Mouse (Mus musculus) heart, postnatal 0 days (tissue): ENCODE results near the gene Gm49358. TPM values are rescaled to one million over a fixed set of nuclear protein-coding genes. Genes with fewer than 3 reads are reported as not detected.

ENCODE experiments used
- ATAC-seq: fragments of 200-750 bp; cut with Nextera tagmentation; 2 replicates; pipeline ENCODE4 v1.8.0; 2017; ENCODE audit warnings: low read depth, moderate number of reproducible peaks, moderate library complexity; ENCODE audit not compliant: insufficient read depth
- DNase-seq: peaks from one replicate; pipeline ENCODE4 v3.0.0-alpha.2; 2016; ENCODE audit warnings: low spot score
- H3K27ac ChIP-seq: fragments of 300-500 bp; sonication (generic); 2 replicates; pipeline ENCODE4 v1.5.1; 2014; ENCODE audit warnings: low read depth, mild to moderate bottlenecking
- H3K27me3 ChIP-seq: fragments of 300-500 bp; sonication (generic); 2 replicates; pipeline ENCODE4 v1.6.1; 2014; ENCODE audit warnings: low read length, mixed read lengths; ENCODE audit not compliant: control insufficient read depth, insufficient read depth
- H3K36me3 ChIP-seq: fragments of 300-500 bp; sonication (generic); replicated peaks from 2 replicates; pipeline ENCODE4 v1.6.1; 2014; ENCODE audit warnings: low read length, mixed read lengths; ENCODE audit not compliant: control insufficient read depth, insufficient read depth
- H3K4me1 ChIP-seq: fragments of 300-500 bp; sonication (generic); 2 replicates; pipeline ENCODE4 v1.6.1; 2014; ENCODE audit warnings: antibody characterized with exemption; ENCODE audit not compliant: control insufficient read depth, insufficient read depth
- H3K4me2 ChIP-seq: fragments of 300-500 bp; sonication (generic); 2 replicates; pipeline ENCODE4 v1.6.1; 2014; ENCODE audit warnings: low read depth, mild to moderate bottlenecking, low read length, moderate library complexity
- H3K4me3 ChIP-seq: fragments of 300-500 bp; sonication (generic); 2 replicates; pipeline ENCODE4 v1.5.1; 2014; ENCODE audit warnings: low read depth, low read length
- H3K9ac ChIP-seq: fragments of 300-500 bp; sonication (generic); replicated peaks from 2 replicates; pipeline ENCODE4 v1.6.1; 2014; ENCODE audit warnings: low read depth, low read length, mixed read lengths
- H3K9me3 ChIP-seq: fragments of 300-500 bp; sonication (generic); replicated peaks from 2 replicates; pipeline ENCODE4 v1.6.1; 2016; ENCODE audit warnings: low read length; ENCODE audit not compliant: control insufficient read depth
- CTCF ChIP-seq: IDR thresholded peaks from 2 replicates; pipeline ENCODE4 v1.5.1; 2016; ENCODE audit warnings: antibody characterized with exemption, control low read depth, low read depth
- EP300 ChIP-seq: IDR thresholded peaks from 2 replicates; pipeline ENCODE4 v1.6.1; 2016; ENCODE audit warnings: antibody characterized with exemption, low read depth
- WGBS: fragments of 180-500 bp; shearing (Covaris S2); extraction: QIAGEN DNeasy Blood & Tissue Kit; methylation state at CpG from one replicate; pipeline ENCODE4 v1.1.7; 2014; 5-methylcytosine and 5-hydroxymethylcytosine counted together
- polyA plus RNA-seq: library from polyadenylated mRNA; unstranded; fragments of >200 nt; fragmentation: Nextera tagmentation; extraction: Ambion mirVana; gene quantifications from 2 replicates; pipeline ENCODE4 v1.2.1, GENCODE M21; 2015
- total RNA-seq: library from RNA; depleted of rRNA; stranded (reverse); fragments of >200 nt; gene quantifications from 2 replicates; pipeline ENCODE4 v1.2.3, GENCODE M21; 2014; ENCODE audit warnings: low replicate concordance

The Gm49358 gene
- total and polyA plus RNA-seq, 2 experiments from 2014 or later = 36.1 TPM; not detected in 1

DNA sequence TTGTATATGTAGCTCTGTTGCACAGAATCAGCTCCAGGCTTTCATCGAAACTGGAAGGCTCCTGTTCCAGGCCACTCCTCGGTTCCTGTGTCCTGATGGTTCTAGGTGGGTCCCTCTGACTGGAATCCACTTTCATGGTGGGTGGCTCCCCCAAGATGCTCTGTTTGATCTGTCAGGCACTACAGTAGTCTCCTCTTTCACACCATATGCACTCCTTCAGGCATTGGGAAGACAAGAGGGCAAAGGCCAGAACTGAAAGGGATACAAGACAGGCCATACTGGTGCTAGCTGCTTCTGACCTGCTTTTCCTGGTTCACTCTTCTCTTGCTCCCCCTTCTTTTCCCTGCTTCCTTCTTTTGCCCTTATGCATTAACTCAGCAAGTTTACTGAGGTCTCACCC, 20.9 kb upstream of the Gm49358 start:
- no peak for ATAC-seq
- H3K9ac ChIP-seq = no peak overlapping the region
- no peak overlapping the region for H3K27ac ChIP-seq
- no peak overlapping the region for H3K4me2 ChIP-seq
- H3K36me3 ChIP-seq = no peaks in the 10 kb centered on the region
- no peaks in the 10 kb centered on the region for H3K27me3 ChIP-seq
- DNase-seq = no peak
- no peak overlapping the region for H3K4me3 ChIP-seq
- 82% methylated on average over 2 of the region's 2 CpGs for WGBS
- TF ChIP-seq EP300 = no peak
- TF ChIP-seq CTCF = no peak
- no peaks in the 10 kb centered on the region for H3K4me1 ChIP-seq
- H3K9me3 ChIP-seq = no peaks in the 10 kb centered on the region

- DNase-seq (no peak), ATAC-seq (no peak)
- Histone ChIP-seq H3K27ac (no peak overlapping the region), H3K9ac (no peak overlapping the region), H3K4me2 (no peak overlapping the region), H3K4me3 (no peak overlapping the region), H3K4me1 (no peaks in the 10 kb centered on the region), H3K27me3 (no peaks in the 10 kb centered on the region), H3K36me3 (no peaks in the 10 kb centered on the region), H3K9me3 (no peaks in the 10 kb centered on the region)
- 81% methylated on average over 7 of the region's 7 CpGs for WGBS
- no peak for TF ChIP-seq CTCF
- TF ChIP-seq EP300 = no peak
Measured at GRCm38 (mm10) chr10:86744306-86744705, 19.5 kb upstream of the Gm49358 start.

GRCm38 (mm10) chr10:86755816-86756502, 7.8 kb upstream of the Gm49358 start:
- no peak for DNase-seq
- TF ChIP-seq EP300 (no peak), CTCF (no peak)
- Histone ChIP-seq H3K9ac (no peak overlapping the region), H3K4me1 (0 out of 2 replicates have a peak, but pooled peaks cover 3% of the 10 kb centered on the region), H3K27ac (no peak overlapping the region), H3K27me3 (no peaks in the 10 kb centered on the region), H3K4me3 (no peak overlapping the region), H3K9me3 (no peaks in the 10 kb centered on the region), H3K4me2 (no peak overlapping the region), H3K36me3 (no peaks in the 10 kb centered on the region)
- no peak for ATAC-seq
- 54% methylated on average over 6 of the region's 6 CpGs for WGBS

DNA sequence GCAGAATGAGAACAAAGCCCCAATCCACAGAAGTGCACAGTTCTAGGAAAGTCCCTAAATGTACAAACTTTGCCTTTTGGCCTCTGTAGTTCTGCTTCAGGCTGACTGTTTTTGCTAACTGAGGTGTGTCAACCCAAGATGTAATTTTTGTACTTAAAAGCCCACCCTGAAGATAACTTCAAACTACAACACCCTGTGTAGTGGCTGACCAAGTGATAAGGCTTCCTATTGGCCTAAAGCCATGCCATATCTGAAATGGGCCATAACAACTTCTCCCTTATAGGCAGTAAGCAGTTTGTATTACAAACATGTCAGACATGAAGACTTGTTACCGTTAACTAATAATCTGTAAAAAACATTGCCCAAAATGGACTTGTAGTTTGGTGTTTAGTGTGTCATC, 6.0 kb upstream of the Gm49358 start:
- Histone ChIP-seq H3K36me3 (no peaks in the 10 kb centered on the region), H3K27ac (no peak overlapping the region), H3K4me2 (no peak overlapping the region), H3K4me1 (0 out of 2 replicates have a peak, but pooled peaks cover 3% of the 10 kb centered on the region), H3K9ac (no peak overlapping the region), H3K9me3 (no peaks in the 10 kb centered on the region), H3K4me3 (no peak overlapping the region), H3K27me3 (no peaks in the 10 kb centered on the region)
- DNase-seq = no peak
- WGBS = 92% methylated on average over 1 of the region's 1 CpGs
- no peak for ATAC-seq
- no peak for TF ChIP-seq CTCF
- TF ChIP-seq EP300 = no peak

DNA sequence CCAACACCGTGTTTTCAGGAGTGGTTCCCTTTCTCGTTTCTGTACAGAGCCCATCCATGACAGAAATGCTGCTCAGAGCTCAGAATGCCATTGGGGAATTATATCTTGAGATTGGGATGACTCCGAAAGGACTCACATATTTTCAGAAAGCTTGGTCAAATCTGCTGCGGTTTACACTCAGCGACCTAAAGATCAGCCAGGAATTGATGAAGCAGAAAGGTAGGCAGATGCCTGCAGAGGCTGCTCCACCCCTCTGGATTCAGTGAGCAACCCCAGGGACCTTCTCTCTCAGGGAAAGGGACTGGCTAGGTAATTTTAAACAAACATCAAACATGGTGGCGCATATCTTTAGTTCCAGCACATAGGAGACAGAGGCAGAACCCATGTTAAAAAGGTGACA, 5.6 kb upstream of the Gm49358 start:
- H3K27ac ChIP-seq = no peak overlapping the region
- H3K4me2 ChIP-seq = no peak overlapping the region
- 0 out of 2 replicates have a peak, but pooled peaks cover 3% of the 10 kb centered on the region for H3K4me1 ChIP-seq
- H3K27me3 ChIP-seq = no peaks in the 10 kb centered on the region
- 86% methylated on average over 6 of the region's 6 CpGs for WGBS
- no peak for TF ChIP-seq CTCF
- TF ChIP-seq EP300 = no peak
- DNase-seq (no peak), ATAC-seq (no peak)
- H3K9me3 ChIP-seq = no peaks in the 10 kb centered on the region
- no peak overlapping the region for H3K9ac ChIP-seq
- H3K36me3 ChIP-seq = no peaks in the 10 kb centered on the region
- H3K4me3 ChIP-seq = no peak overlapping the region

DNA sequence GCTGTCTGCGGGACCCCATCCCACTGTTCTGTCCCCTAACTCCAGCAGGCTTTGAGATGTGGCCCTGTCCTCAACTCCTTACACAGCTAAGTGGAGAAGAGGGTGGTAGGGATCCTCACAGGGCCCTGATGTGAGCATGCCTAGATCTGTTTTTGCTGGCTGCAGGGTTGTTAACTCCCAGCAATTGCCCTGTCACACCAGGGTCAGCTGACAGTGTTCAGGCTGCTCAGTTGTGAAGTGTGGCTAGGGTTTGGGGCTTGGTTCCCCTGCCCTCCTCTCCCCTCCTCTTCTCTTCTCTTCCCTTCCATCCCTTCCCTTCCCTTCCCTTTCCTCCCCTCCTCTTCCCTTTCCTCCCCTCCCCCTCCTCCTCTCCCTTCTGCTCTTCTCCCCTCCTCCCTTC, 2.5 kb upstream of the Gm49358 start:
- DNase-seq (no peak), ATAC-seq (no peak)
- no peaks in the 10 kb centered on the region for H3K9me3 ChIP-seq
- no peaks in the 10 kb centered on the region for H3K27me3 ChIP-seq
- no peak overlapping the region for H3K27ac ChIP-seq
- H3K9ac ChIP-seq = no peak overlapping the region
- TF ChIP-seq CTCF (no peak), EP300 (no peak)
- 0 out of 2 replicates have a peak, but pooled peaks cover 2% of the 10 kb centered on the region for H3K4me1 ChIP-seq
- H3K4me2 ChIP-seq = no peak overlapping the region
- H3K36me3 ChIP-seq = no peaks in the 10 kb centered on the region
- H3K4me3 ChIP-seq = no peak overlapping the region
- 82% methylated on average over 1 of the region's 1 CpGs for WGBS
